Mouse (Mus musculus) spleen, adult 18-20 months (tissue): ENCODE results near the gene Nek8.
A peak's percentile ranks its signal among the peaks of the same experiment; 100 is the strongest.

Source experiments
- DNase-seq, 2 experiments: peaks; one replicate each; pipeline ENCODE4 v3.0.0; 2022; ENCODE audit warnings: mixed read lengths in 2 of 2

Gene Nek8

DNA sequence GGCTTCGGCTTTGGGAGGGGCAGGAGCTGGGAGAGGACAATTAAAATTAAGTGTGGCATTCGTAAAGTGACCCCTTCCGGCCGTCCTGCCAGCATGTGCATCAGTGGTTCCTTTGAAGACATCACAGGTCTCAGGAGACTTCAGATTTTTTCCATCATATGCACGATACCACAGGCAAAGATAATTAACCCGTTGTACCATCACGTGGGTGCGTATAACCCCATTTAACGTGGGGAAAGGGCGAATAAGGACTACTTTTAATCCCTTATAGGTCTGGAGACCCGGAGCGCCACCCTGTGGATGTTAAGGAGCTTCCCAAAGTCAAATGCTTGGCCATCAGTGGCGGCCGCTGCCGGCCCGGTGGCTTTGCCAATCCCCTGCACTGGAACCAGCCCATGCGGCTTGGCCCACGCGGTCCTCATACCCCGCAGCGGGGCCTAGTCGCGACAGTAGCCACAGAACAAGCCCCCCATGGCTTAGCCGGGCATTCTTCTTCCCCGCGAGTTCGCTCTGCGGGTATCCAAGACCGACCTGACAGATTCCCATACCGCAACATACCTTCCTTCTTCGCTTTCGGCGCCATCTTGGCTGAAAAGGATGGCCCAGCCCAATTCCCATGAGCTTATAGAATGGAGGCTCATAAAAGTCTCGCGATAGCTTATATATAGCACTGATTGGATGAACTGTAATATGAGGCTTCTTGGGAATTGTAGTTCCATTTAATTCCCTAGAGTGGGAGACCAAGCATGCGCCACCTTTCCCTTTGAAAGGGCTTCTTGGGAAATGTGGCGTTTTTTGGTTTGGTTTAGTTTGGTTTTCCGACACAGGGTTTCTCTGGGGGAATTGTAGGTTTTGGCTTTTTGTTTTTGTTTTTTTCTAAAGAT lies 6.7 kb upstream of the Nek8 start, which contains the start of gene Rpl23a:
Gene Rpl23a, minus strand, starts transcription at position 624 of the 884 bp plus-strand sequence.
- peak; percentile 61 to 68 for DNase-seq

DNA sequence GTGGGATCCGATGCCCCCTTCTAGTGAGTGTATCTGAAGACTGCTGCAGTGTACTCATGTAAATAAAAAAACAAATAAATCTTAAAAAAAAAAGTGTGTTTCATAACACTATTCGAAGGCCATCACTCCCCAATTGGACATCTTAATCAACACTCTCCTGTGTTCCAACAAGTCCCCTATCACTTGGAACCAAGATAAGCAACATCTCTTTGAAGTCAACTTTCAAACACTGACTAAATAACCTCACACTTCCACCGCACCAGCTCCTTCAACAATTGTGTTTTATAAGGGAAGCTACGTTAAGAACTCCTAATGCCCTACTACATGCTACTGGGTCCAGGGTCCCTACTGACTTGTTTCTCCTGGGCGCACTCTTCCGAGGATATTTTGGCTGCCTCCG lies 6.0 kb upstream of the Nek8 start:
- DNase-seq = no peak

GRCm38 (mm10) chr11:78181830-78182357 lies 5.4 kb upstream of the Nek8 start:
- no peak for DNase-seq

GRCm38 (mm10) chr11:78180081-78180761 lies 3.7 kb upstream of the Nek8 start:
- DNase-seq = no peak

DNA sequence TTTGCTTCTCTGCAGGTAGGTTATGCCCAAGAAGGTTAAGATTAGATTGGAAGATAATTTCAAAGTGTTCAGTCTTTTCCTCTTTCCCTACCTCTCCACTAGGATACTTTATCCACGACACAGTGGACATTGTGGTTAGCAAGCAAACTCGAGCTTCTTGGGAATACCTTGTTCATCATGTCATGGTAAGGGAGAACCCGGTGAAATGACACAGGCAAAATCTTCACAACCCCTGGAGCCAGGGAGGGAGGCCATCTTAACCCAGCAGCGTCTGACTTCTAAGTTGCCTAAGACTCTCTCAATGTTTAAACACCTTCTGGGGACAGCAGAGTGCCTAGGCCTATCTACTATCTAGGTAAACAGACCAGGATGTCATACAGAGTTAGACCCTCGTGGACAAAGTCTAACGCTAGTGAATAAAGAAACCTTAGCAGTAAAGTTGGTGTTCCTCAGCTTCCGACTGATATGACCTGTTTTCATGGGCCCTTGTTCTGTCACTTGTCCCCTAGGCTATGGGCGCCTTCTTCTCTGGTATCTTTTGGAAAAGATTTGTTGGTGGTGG lies 3.0 kb upstream of the Nek8 start:
- no peak for DNase-seq

- no peak for DNase-seq
Measured at GRCm38 (mm10) chr11:78178859-78179437, 2.5 kb upstream of the Nek8 start.

DNA sequence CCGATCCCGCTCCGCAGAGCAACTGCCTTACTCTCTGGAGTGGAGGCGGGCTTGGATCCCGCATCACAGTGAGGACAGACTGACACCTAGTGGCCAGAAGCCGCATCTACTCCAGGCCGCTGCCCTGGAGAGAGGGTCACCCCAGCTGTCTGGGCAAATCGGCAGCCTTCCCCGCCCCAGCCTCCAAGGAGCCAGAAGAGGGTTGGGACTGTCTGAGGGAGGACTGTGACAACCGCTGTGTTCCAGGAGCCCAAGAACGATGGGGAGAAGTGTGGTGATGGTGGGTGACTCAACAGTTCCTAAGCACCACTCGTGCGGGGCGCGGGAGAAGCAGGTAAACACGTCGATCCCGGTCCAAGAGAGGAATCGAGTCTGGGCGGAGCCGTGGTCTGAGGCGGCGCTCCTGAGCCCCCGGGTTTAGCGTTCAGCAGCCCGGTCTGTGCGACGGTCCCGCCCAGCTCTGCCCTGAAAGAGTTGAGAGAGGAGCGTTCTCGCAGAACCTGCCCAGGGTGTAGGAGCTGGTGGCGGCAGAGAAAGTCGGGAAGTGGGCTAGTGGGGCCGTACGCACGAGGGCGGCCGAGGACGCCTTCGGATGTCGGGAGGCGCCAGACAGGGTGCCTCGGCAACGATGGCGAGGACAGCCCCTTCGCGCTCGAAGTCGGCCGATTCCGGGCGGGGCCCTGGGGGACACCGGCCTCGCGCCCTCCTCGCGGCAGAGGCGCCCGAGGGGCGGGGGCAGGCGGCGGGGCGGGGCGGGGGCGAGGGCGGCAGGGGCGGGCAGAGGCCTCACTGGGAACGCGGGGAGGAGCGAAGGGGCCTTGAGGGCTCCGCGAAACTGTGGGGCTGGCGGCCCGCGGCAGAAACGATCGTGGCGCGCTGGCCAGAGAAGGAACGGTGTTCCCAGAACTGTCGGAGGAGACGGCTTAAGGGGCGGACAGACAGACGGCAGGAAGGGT lies 1.7 kb upstream of the Nek8 start:
- DNase-seq = peak; percentile 84 to 91

DNA sequence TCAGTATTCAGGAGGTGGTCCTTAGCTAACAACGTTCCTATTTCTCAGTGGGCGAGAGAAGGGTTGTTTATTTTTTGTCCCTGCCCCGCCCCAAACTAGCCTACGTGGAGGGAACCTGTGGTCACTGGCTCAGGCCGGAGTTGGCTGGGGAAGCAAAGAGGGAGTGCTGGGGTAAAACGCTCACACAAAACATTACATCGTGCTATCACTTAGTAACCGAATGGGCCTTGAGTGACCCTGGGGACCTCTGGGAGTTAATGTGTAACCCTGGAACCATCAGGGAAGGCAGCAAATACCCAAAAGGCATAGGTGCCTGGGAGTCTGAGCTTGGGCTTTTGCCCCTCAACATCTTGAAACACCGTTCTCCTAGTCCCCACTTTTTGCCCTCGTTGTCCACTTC lies 962 bp upstream of the Nek8 start:
- no peak for DNase-seq

GRCm38 (mm10) chr11:78176905-78177331 lies 443 bp upstream of the Nek8 start:
- DNase-seq = no peak

DNA sequence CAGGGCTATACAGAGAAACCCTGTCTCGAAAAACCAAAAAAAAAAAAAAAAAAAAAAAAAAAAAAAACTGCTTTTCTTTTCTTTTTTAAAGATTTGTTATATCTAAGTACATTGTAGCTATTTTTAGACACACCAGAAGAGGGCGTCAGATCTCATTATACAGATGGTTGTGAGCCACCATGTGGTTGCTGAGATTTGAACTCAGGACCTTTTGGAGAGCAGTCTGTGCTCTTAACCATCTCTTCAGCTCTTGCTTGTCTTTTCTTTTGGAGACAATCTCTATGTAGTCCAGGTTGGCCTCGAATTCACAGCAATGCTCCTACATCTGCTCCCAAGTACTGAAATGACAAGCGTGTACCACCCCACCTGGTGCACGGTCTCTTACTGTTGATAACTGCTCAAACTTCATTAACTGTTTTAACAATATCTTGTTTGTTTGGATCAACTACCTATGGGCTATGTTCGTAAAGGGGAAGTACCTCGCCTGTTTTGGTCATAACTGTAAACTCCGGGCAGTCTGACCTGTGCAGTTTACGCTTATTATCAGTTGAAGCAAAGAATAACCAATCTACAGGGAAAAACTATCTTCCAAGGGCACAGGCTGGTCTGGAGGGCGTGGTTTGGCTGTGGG lies 589 bp downstream of the Nek8 start:
- no peak for DNase-seq

DNA sequence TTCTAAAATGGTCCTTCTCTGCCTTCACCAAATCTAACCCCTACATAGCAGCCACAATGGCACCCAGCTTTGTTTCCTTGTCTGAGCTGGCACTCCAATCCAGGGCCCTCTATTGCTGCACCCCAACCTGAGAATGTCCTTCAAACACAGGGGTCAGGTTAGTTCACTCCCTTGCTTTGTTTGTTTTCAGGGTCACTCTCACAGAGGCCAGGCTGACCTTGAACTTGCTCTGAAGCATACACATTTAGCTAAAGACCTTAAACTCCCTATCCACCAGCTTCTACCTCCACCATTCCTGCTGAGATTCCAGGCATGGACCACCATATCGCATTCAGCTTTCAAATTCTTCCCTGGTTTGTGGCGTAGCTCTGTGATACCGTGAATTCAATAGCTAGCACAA lies 2.0 kb downstream of the Nek8 start:
- no peak for DNase-seq

- no peak for DNase-seq
Measured at GRCm38 (mm10) chr11:78172748-78173383, 3.6 kb downstream of the Nek8 start.

- no peak for DNase-seq
Measured at GRCm38 (mm10) chr11:78172034-78172747, 4.3 kb downstream of the Nek8 start.

DNA sequence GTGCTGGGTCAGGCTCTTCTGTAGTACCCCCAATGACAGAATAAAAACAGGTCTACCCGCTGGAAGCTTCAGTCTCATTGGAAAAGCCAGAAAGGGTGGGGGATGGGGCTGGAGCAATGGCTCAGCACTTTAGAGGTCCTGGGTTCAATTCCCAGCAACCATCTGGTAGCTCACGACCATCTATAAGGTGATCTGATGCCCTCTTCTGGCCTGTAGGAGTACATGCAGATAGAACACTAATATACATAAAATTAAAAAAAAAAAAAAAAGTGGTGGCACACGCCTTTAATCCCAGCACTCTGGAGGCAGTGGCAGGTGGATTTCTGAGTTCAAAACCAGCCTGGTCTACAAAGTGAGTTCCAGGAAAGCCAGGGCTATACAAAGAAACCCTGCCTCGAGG lies 5.1 kb downstream of the Nek8 start:
- no peak for DNase-seq

GRCm38 (mm10) chr11:78170306-78170705 lies 6.2 kb downstream of the Nek8 start:
- no peak for DNase-seq

GRCm38 (mm10) chr11:78168541-78169468 lies 7.7 kb downstream of the Nek8 start:
- peak; percentile 58 to 64 for DNase-seq

GRCm38 (mm10) chr11:78167257-78167959 lies 9.1 kb downstream of the Nek8 start:
- DNase-seq = no peak

DNA sequence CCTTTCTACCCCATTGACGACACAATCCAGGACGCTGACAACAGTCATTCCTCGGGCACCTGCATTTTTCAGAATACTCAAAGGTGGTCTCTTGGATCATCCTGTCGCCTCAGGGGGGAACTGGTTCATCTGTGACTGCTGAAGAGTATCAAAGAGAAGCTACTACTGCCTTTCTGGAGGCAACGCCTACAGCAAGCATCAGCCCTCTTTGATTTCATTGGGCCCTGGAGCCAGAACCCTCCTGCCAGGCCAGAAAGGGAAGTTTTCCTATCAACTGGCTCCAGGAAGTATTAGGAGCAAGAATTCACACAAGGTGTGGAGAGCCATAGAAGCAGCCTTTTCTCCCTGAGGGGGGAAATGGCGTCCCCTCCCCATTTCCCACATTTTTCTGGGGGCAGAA lies 9.8 kb downstream of the Nek8 start:
- DNase-seq = no peak
